ENCODE assay signal across 8 mouse cellular contexts in genomic region chr11:98944897-98945604, GRCm38 (mm10). TPM values are rescaled to one million over a fixed set of nuclear protein-coding genes. Genes with fewer than 3 reads are reported as not detected.
DNase-seq lines count a peak whose midpoint lies in the region; ATAC-seq and TF ChIP-seq lines count a peak whose summit lies in the region.

No protein-coding gene starts in this region.

- WGBS in hindbrain, embryonic 15.5 days, result 45% methylated on average over 11 of the region's 11 CpGs
- 37% methylated on average over 11 of the region's 11 CpGs for WGBS in hindbrain, embryonic 16.5 days
- 37% methylated on average over 11 of the region's 11 CpGs for WGBS in heart, embryonic 16.5 days

- H3K27me3 ChIP-seq in hindbrain, embryonic 15.5 days, result no peaks in the 10 kb centered on the region
- no peaks in the 10 kb centered on the region for H3K27me3 ChIP-seq in hindbrain, embryonic 16.5 days (replicated peaks; ENCODE audit: control insufficient read depth, insufficient read depth, low read length)
- no peaks in the 10 kb centered on the region for H3K27me3 ChIP-seq in heart, embryonic 16.5 days (ENCODE audit: control insufficient read depth, insufficient read depth, low read length)

- DNase-seq in ES-E14 (ENCODE audit: low read depth, low spot score), result no peak
- peak; percentile 67 to 69 for DNase-seq in natural killer cell, adult 2 months (ENCODE audit: low spot score in 2 of 2)
- no peak for DNase-seq in ovary, postnatal 36 days (ENCODE audit: low spot score)
- DNase-seq in ovary, adult 18-20 months (ENCODE audit: low spot score), result no peak

- H3K27ac ChIP-seq in hindbrain, embryonic 15.5 days (replicated peaks), result 0 out of 2 replicates have a peak overlapping the region, but pooled peaks have one; percentile 25
- H3K27ac ChIP-seq in hindbrain, embryonic 16.5 days (ENCODE audit: low read depth, low read length), result no peak overlapping the region
- H3K27ac ChIP-seq in ES-E14 (ENCODE audit: insufficient read depth, low read depth, low read length, poor library complexity, severe bottlenecking), result no peak overlapping the region
- H3K27ac ChIP-seq in heart, embryonic 16.5 days (ENCODE audit: low read length), result peak overlapping the region; percentile 55

- ATAC-seq in hindbrain, embryonic 15.5 days (ENCODE audit: low FRiP score, low read depth), result no peak
- ATAC-seq in hindbrain, embryonic 16.5 days, result no peak
- no peak for ATAC-seq in heart, embryonic 16.5 days (replicated peaks; ENCODE audit: extremely low read depth, insufficient read depth, low FRiP score)
- ATAC-seq in frontal cortex, adult (ENCODE audit: low TSS enrichment), result no peak

- H3K4me2 ChIP-seq in hindbrain, embryonic 15.5 days, result no peak overlapping the region
- no peak overlapping the region for H3K4me2 ChIP-seq in hindbrain, embryonic 16.5 days (ENCODE audit: low read length)
- peak overlapping the region; percentile 21 for H3K4me2 ChIP-seq in heart, embryonic 16.5 days (ENCODE audit: low read depth, low read length)

- H3K9ac ChIP-seq in hindbrain, embryonic 15.5 days, result no peak overlapping the region
- no peak overlapping the region for H3K9ac ChIP-seq in hindbrain, embryonic 16.5 days (ENCODE audit: low read depth, low read length)
- no peak overlapping the region for H3K9ac ChIP-seq in ES-E14 (ENCODE audit: insufficient read depth, low read depth, low read length, poor library complexity, severe bottlenecking)
- H3K9ac ChIP-seq in heart, embryonic 16.5 days (ENCODE audit: low read length), result peak overlapping the region; percentile 70

- no peaks in the 10 kb centered on the region for H3K36me3 ChIP-seq in hindbrain, embryonic 15.5 days
- no peaks in the 10 kb centered on the region for H3K36me3 ChIP-seq in hindbrain, embryonic 16.5 days (ENCODE audit: control insufficient read depth, insufficient read depth, low read length)
- H3K36me3 ChIP-seq in ES-E14 (ENCODE audit: control insufficient read depth, insufficient read depth, low read length, poor library complexity, severe bottlenecking), result no peaks in the 10 kb centered on the region
- H3K36me3 ChIP-seq in heart, embryonic 16.5 days (ENCODE audit: control insufficient read depth, insufficient read depth), result no peaks in the 10 kb centered on the region

- no peaks in the 10 kb centered on the region for H3K9me3 ChIP-seq in hindbrain, embryonic 15.5 days
- H3K9me3 ChIP-seq in hindbrain, embryonic 16.5 days (ENCODE audit: control insufficient read depth, low read length), result no peaks in the 10 kb centered on the region
- no peaks in the 10 kb centered on the region for H3K9me3 ChIP-seq in ES-E14 (ENCODE audit: control insufficient read depth, insufficient read depth, low read depth, low read length)
- H3K9me3 ChIP-seq in heart, embryonic 16.5 days (replicated peaks; ENCODE audit: control insufficient read depth, low read length), result no peaks in the 10 kb centered on the region

- H3K4me1 ChIP-seq in hindbrain, embryonic 15.5 days (replicated peaks), result peaks cover 73% of the 10 kb centered on the region
- H3K4me1 ChIP-seq in hindbrain, embryonic 16.5 days (ENCODE audit: control insufficient read depth, insufficient read depth, low read depth, low read length), result peaks cover 45% of the 10 kb centered on the region
- peaks cover 5 to 35% of the 10 kb centered on the region in 2 experiments; a peak in 2 of 4 replicates for H3K4me1 ChIP-seq in ES-E14 (ENCODE audit: control insufficient read depth in 2 of 2, insufficient read depth in 2 of 2, low read length in 2 of 2, poor library complexity in 1 of 2)
- peaks cover 93% of the 10 kb centered on the region for H3K4me1 ChIP-seq in heart, embryonic 16.5 days (ENCODE audit: control insufficient read depth, insufficient read depth, low read length)

- in situ Hi-C loops in ES-E14 (cut with MboI; ENCODE audit: low sequenced_read_pairs in 2 of 2, unreplicated experiment in 2 of 2), result no loop called here

- H3K4me3 ChIP-seq in hindbrain, embryonic 15.5 days, result no peak overlapping the region
- H3K4me3 ChIP-seq in hindbrain, embryonic 16.5 days (ENCODE audit: low read length), result no peak overlapping the region
- no peak overlapping the region for H3K4me3 ChIP-seq in ES-E14 (ENCODE audit: insufficient read depth in 1 of 2, low read depth in 1 of 2, low read length in 2 of 2, poor library complexity in 1 of 2, severe bottlenecking in 1 of 2)
- no peak overlapping the region for H3K4me3 ChIP-seq in heart, embryonic 16.5 days (ENCODE audit: low read length)

TF ChIP-seq in ES-E14, 5 proteins besides CTCF, POLR2A, EP300 and RAD21:
- TF ChIP-seq ZNF384 (IDR thresholded peaks at IDR 0.05; ENCODE audit: low read depth, low read length), result 0 out of 2 replicates have a peak, but pooled peaks have one; percentile 29
- no peak for TF ChIP-seq ZC3H11A (IDR thresholded peaks at IDR 0.05; ENCODE audit: borderline replicate concordance, low read depth, low read length)

RNA-seq across cellular contexts. Expression of gene Rara, which starts 17.4 kb away (rescaled TPM):
- 11.4 and 16.8 TPM in 2 replicates for polyA plus RNA-seq in hindbrain, embryonic 15.5 days (2015; fragmentation: Nextera tagmentation; extraction: Ambion mirVana)
- 12.1 and 16.7 TPM in 2 replicates for polyA plus RNA-seq in hindbrain, embryonic 16.5 days (2015; fragmentation: Nextera tagmentation; extraction: Ambion mirVana)
- total RNA-seq in ES-E14 (2012; rRNA removed), result 25.8 and 30.1 TPM in 2 replicates
- 28.2 and 28.6 TPM in 2 replicates for polyA plus RNA-seq in heart, embryonic 16.5 days (2015; fragmentation: Nextera tagmentation; extraction: Ambion mirVana)

RNA-seq across cellular contexts. Expression of gene Cdc6, which starts 37.5 kb away (rescaled TPM):
- 5.5 and 6.0 TPM in 2 replicates for polyA plus RNA-seq in hindbrain, embryonic 15.5 days (2015; fragmentation: Nextera tagmentation; extraction: Ambion mirVana)
- polyA plus RNA-seq in hindbrain, embryonic 16.5 days (2015; fragmentation: Nextera tagmentation; extraction: Ambion mirVana), result 4.6 and 6.3 TPM in 2 replicates
- 32.7 and 51.3 TPM in 2 replicates for total RNA-seq in ES-E14 (2012; rRNA removed)
- 18.6 and 23.0 TPM in 2 replicates for polyA plus RNA-seq in heart, embryonic 16.5 days (2015; fragmentation: Nextera tagmentation; extraction: Ambion mirVana)

RNA-seq across cellular contexts. Expression of gene Gjd3, which starts 37.8 kb away (rescaled TPM):
- 1.8 and 3.1 TPM in 2 replicates for polyA plus RNA-seq in hindbrain, embryonic 15.5 days (2015; fragmentation: Nextera tagmentation; extraction: Ambion mirVana)
- 2.0 and 3.0 TPM in 2 replicates for polyA plus RNA-seq in hindbrain, embryonic 16.5 days (2015; fragmentation: Nextera tagmentation; extraction: Ambion mirVana)
- 0.27 and 1.7 TPM in 2 replicates for total RNA-seq in ES-E14 (2012; rRNA removed)
- polyA plus RNA-seq in heart, embryonic 16.5 days (2015; fragmentation: Nextera tagmentation; extraction: Ambion mirVana), result 4.1 and 4.5 TPM in 2 replicates

Comparison
In these comparisons a context has a peak if more than half of its experiments do, and no peak if none do; other contexts are left out.
1. H3K27ac ChIP-seq: peak in hindbrain, embryonic 15.5 days (single experiment) and heart, embryonic 16.5 days (single experiment); none in hindbrain, embryonic 16.5 days (single experiment) and ES-E14 (single experiment).
2. DNase-seq: peak in natural killer cell, adult 2 months (2 of 2); none in ES-E14 (single experiment), ovary, postnatal 36 days (single experiment) and ovary, adult 18-20 months (single experiment).